Mouse (Mus musculus) forebrain, postnatal 0 days (tissue): ENCODE results near the gene Syt1. TPM values are rescaled to one million over a fixed set of nuclear protein-coding genes. Genes with fewer than 3 reads are reported as not detected.

Source experiments
- ATAC-seq: fragments of 200-750 bp; cut with Nextera tagmentation; 2 replicates; pipeline ENCODE4 v1.8.0; 2017; ENCODE audit warnings: mild to moderate bottlenecking, moderate library complexity
- DNase-seq: peaks from one replicate; pipeline ENCODE4 v3.0.0-alpha.2; 2015
- H3K27ac ChIP-seq: fragments of 300-500 bp; sonication (generic); 2 replicates; pipeline ENCODE4 v1.5.1; 2014; ENCODE audit warnings: low read depth, mild to moderate bottlenecking, antibody characterized with exemption, low read length, moderate library complexity, mixed read lengths
- H3K27me3 ChIP-seq: fragments of 300-500 bp; sonication (generic); 2 replicates; pipeline ENCODE4 v1.6.1; 2014; ENCODE audit warnings: mild to moderate bottlenecking, low read length, mixed read lengths; ENCODE audit not compliant: insufficient read depth
- H3K36me3 ChIP-seq: fragments of 300-500 bp; sonication (generic); 2 replicates; pipeline ENCODE4 v1.6.1; 2014; ENCODE audit warnings: mild to moderate bottlenecking, moderate library complexity; ENCODE audit not compliant: insufficient read depth
- H3K4me1 ChIP-seq: fragments of 300-500 bp; sonication (generic); 2 replicates; pipeline ENCODE4 v1.6.1; 2014; ENCODE audit warnings: antibody characterized with exemption; ENCODE audit not compliant: insufficient read depth
- H3K4me2 ChIP-seq: fragments of 300-500 bp; sonication (generic); 2 replicates; pipeline ENCODE4 v1.6.1; 2014; ENCODE audit warnings: low read depth, mild to moderate bottlenecking, moderate library complexity
- H3K4me3 ChIP-seq: fragments of 300-500 bp; sonication (generic); 2 replicates; pipeline ENCODE4 v1.5.1; 2014; ENCODE audit warnings: low read depth, low read length, mixed read lengths
- H3K9ac ChIP-seq: fragments of 300-500 bp; sonication (generic); 2 replicates; pipeline ENCODE4 v1.6.1; 2014; ENCODE audit warnings: mild to moderate bottlenecking
- H3K9me3 ChIP-seq: fragments of 300-500 bp; sonication (generic); 2 replicates; pipeline ENCODE4 v1.6.1; 2016; ENCODE audit warnings: low read length
- CTCF ChIP-seq: sonication (generic); IDR thresholded peaks from 2 replicates; pipeline ENCODE4 v1.5.1; 2016; ENCODE audit warnings: antibody characterized with exemption, control low read depth, low read depth
- WGBS: fragments of 180-500 bp; shearing (Covaris S2); extraction: QIAGEN DNeasy Blood & Tissue Kit; methylation state at CpG from one replicate; pipeline ENCODE4 v1.1.7; 2014; 5-methylcytosine and 5-hydroxymethylcytosine counted together
- polyA plus RNA-seq: library from polyadenylated mRNA; unstranded; fragments of >200 nt; fragmentation: Nextera tagmentation; extraction: Ambion mirVana; gene quantifications from 2 replicates; pipeline ENCODE4 v1.2.1, GENCODE M21; 2015
- total RNA-seq: library from RNA; depleted of rRNA; stranded (reverse); fragments of >200 nt; gene quantifications from 2 replicates; pipeline ENCODE4 v1.2.3, GENCODE M21; 2014

Syt1 gene
- total and polyA plus RNA-seq, 2 experiments from 2014 or later = 133 to 147 TPM

DNA sequence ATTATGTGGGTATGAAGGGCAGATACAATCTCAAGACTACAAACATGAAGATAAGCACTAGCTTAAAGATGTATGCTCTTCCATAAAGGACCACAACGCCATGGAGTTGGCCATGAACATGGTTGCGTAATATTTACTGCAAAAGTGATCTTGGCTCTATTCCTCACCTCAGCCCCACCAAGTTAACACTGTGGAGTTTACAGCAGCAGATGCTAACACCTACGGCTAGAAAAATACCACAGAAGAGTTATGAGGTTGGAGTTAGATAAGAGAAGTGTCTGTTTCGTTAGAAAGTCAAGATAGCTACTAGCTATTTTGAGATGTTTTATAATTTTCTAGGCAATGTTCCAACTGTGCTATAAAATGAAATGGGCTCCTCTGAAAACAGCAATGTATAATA, 353.9 kb downstream of the Syt1 start:
- WGBS = 91% methylated on average over 4 of the region's 4 CpGs
- no peaks in the 10 kb centered on the region for H3K9me3 ChIP-seq
- no peak overlapping the region for H3K4me2 ChIP-seq
- no peaks in the 10 kb centered on the region for H3K4me1 ChIP-seq
- H3K9ac ChIP-seq = no peak overlapping the region
- H3K27me3 ChIP-seq = no peaks in the 10 kb centered on the region
- H3K4me3 ChIP-seq = no peak overlapping the region
- no peak for TF ChIP-seq CTCF
- no peak for ATAC-seq
- DNase-seq = no peak
- no peaks in the 10 kb centered on the region for H3K36me3 ChIP-seq
- H3K27ac ChIP-seq = no peak overlapping the region

DNA sequence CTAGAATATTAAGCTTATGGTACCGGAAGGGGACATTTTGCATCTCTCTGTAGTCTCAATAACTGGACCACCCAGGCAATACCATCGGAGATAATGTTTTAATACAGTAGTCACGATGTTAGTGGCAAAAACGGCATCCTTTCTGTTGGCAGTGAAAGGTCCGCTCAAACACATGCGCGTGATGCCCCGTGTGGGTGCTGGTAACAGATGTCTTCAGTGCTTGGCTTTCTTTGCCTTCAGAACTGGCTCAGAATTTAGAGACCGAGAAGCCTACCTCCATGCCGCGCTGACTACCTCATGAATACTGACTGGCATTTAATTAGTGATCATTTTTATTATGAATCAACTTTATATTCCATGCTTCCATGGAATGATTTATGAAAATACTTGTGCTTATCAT, 355.7 kb downstream of the Syt1 start:
- Histone ChIP-seq H3K9me3 (no peaks in the 10 kb centered on the region), H3K36me3 (no peaks in the 10 kb centered on the region), H3K4me1 (no peaks in the 10 kb centered on the region), H3K4me3 (no peak overlapping the region), H3K27me3 (no peaks in the 10 kb centered on the region), H3K27ac (no peak overlapping the region), H3K4me2 (no peak overlapping the region), H3K9ac (no peak overlapping the region)
- TF ChIP-seq CTCF = no peak
- WGBS = 89% methylated on average over 11 of the region's 11 CpGs
- DNase-seq = no peak
- no peak for ATAC-seq

DNA sequence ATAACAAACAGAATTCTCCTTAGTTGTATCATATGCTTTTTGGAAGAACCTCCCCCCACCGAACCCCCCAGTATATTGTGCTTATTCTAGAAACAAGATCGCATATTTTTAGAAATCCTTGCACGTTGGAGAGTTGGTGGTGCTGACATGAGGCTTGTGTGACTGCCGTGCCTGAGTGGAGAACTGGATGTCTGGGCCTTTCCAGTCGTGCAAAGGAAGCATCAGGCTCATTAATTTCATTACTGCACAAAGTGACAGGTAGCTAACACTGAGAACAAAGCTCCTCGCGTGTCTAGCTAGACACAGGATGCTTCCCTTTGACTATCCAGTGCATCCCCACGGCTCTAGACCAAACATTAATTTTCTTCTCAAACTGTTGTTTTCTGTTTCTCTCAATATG, 358.0 kb downstream of the Syt1 start:
- no peak overlapping the region for H3K27ac ChIP-seq
- TF ChIP-seq CTCF = no peak
- no peak overlapping the region for H3K4me3 ChIP-seq
- WGBS = 58% methylated on average over 8 of the region's 8 CpGs
- H3K4me2 ChIP-seq = no peak overlapping the region
- ATAC-seq (no peak), DNase-seq (no peak)
- H3K36me3 ChIP-seq = no peaks in the 10 kb centered on the region
- H3K9ac ChIP-seq = no peak overlapping the region
- no peaks in the 10 kb centered on the region for H3K27me3 ChIP-seq
- no peaks in the 10 kb centered on the region for H3K4me1 ChIP-seq
- H3K9me3 ChIP-seq = no peaks in the 10 kb centered on the region

DNA sequence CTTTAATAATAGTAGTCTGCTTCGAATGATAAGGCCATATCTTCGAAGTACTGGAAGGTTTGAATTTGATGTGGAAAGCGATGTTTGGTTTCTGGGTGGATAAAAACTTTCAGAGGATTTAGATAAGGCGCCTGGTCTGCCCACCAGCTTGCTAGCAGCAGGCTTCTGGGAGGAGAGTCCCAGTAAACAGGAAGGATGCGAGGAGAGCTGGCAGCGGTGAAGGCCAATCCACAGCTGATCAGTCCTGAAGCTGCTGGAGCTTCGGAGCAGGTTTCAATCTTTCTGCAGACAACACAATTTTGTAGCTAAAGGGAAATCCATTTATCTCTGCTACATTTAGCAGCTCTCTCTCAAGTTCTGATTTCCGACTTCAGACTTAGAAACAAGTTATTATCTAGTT, 358.7 kb downstream of the Syt1 start:
- Histone ChIP-seq H3K4me1 (no peaks in the 10 kb centered on the region), H3K36me3 (no peaks in the 10 kb centered on the region), H3K9me3 (no peaks in the 10 kb centered on the region), H3K4me2 (no peak overlapping the region), H3K4me3 (no peak overlapping the region), H3K27ac (no peak overlapping the region), H3K9ac (no peak overlapping the region), H3K27me3 (no peaks in the 10 kb centered on the region)
- TF ChIP-seq CTCF = no peak
- DNase-seq (no peak), ATAC-seq (no peak)
- WGBS = 86% methylated on average over 8 of the region's 8 CpGs

DNA sequence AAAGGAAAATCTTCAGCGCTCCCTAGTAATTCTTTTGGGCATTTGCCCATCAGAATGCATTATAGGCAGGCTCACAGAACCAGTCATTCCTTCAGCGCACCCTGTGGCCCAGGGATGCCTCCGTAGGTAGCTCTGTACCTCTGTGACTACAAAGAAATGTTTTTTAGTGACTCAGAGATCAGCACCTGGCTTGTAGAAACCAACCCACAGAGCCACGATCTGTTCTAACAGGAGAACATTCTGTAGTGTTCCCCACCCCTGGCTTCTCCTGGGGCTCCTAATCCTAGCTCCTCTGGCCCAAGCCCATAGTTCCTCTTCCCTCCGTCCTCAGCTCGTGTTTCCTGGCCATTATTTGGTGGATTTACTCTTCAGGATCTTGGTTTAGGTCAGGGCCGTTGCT, 361.6 kb downstream of the Syt1 start:
- no peaks in the 10 kb centered on the region for H3K9me3 ChIP-seq
- no peaks in the 10 kb centered on the region for H3K27me3 ChIP-seq
- no peaks in the 10 kb centered on the region for H3K4me1 ChIP-seq
- H3K4me3 ChIP-seq = no peak overlapping the region
- ATAC-seq (no peak), DNase-seq (no peak)
- H3K9ac ChIP-seq = no peak overlapping the region
- H3K36me3 ChIP-seq = no peaks in the 10 kb centered on the region
- TF ChIP-seq CTCF = no peak
- peak overlapping the region; percentile 35; the same call in 1 of the 2 replicates for H3K27ac ChIP-seq
- H3K4me2 ChIP-seq = no peak overlapping the region
- 67% methylated on average over 7 of the region's 7 CpGs for WGBS

DNA sequence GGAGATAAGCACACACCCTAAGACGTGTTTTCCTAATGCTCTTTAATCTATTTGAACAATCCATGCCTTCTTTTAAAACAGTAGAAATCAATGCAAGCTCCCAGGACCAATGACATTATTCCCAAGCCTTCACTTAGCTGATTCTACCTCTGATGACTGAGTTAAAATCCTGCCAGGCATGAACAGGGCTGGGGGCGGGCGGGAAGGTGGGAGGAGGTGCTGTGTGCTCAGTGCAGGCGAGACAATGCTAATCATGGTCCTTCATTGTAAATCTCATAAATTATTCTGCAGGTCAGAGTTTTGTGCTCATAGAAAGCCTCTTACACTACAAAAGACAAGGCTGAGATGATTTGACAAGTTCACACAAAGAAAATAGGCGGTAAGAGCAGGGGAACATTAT, 366.9 kb downstream of the Syt1 start:
- no peak for TF ChIP-seq CTCF
- Histone ChIP-seq H3K4me2 (no peak overlapping the region), H3K9ac (no peak overlapping the region), H3K27me3 (no peaks in the 10 kb centered on the region), H3K4me3 (no peak overlapping the region), H3K36me3 (no peaks in the 10 kb centered on the region), H3K27ac (no peak overlapping the region), H3K9me3 (no peaks in the 10 kb centered on the region), H3K4me1 (no peaks in the 10 kb centered on the region)
- no peak for ATAC-seq
- WGBS = 42% methylated on average over 5 of the region's 5 CpGs
- no peak for DNase-seq

DNA sequence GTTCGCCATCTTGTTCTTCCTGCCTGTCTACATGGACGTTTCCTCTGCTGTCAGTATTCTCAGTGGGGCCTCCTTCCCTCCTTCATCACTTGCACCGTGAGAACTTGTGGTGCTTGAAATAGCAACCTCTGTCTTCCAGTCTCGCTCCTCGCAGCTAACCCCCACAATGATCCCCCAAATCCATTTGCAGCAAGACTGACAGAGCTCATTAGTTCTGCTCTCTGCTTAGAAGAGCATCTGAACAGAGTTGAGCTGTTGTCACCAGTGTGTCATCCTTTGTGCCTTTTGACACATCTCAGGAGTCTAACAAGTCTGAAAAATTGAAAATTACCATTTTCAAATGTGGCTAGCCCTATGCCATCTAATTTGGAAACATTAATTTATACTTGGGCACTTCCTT, 372.7 kb downstream of the Syt1 start:
- H3K27me3 ChIP-seq = no peaks in the 10 kb centered on the region
- DNase-seq (no peak), ATAC-seq (no peak)
- H3K4me3 ChIP-seq = no peak overlapping the region
- WGBS = 55% methylated on average over 5 of the region's 5 CpGs
- no peak overlapping the region for H3K9ac ChIP-seq
- H3K36me3 ChIP-seq = no peaks in the 10 kb centered on the region
- H3K9me3 ChIP-seq = no peaks in the 10 kb centered on the region
- no peaks in the 10 kb centered on the region for H3K4me1 ChIP-seq
- TF ChIP-seq CTCF = no peak
- no peak overlapping the region for H3K4me2 ChIP-seq
- no peak overlapping the region for H3K27ac ChIP-seq

DNA sequence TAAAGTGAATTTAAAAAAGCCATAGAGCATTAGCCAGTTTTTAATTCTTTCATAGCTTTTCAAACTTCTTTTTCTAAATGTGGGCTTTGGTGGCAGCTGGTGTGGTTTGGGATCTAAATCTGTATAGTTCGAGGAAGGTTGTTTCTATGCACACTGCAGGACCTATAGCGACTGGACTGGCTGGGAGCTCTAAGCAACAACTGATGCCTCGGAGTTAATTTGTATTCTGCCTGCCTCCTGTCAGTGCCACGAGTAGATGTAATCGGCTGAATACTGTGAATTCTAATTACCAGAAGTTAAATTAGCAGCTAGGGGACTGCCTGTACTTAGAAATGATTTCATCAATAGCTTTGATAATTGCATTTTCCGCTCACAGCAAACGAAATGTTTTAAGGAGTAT, 374.7 kb downstream of the Syt1 start:
- Histone ChIP-seq H3K9me3 (no peaks in the 10 kb centered on the region), H3K4me3 (no peak overlapping the region), H3K36me3 (no peaks in the 10 kb centered on the region), H3K27me3 (no peaks in the 10 kb centered on the region), H3K9ac (no peak overlapping the region), H3K4me1 (no peaks in the 10 kb centered on the region), H3K27ac (no peak overlapping the region), H3K4me2 (no peak overlapping the region)
- DNase-seq (no peak), ATAC-seq (no peak)
- 36% methylated on average over 7 of the region's 7 CpGs for WGBS
- TF ChIP-seq CTCF = no peak
